Mouse (Mus musculus) heart, embryonic 12.5 days (tissue): ENCODE data around the gene Lgi1. TPM values are rescaled to one million over a fixed set of nuclear protein-coding genes. Genes with fewer than 3 reads are reported as not detected.

Experiments
- ATAC-seq: fragments of 200-750 bp; cut with Nextera tagmentation; 2 replicates; pipeline ENCODE4 v1.8.0; 2017; ENCODE audit warnings: moderate TSS enrichment, moderate library complexity; ENCODE audit not compliant: insufficient number of reproducible peaks, low FRiP score
- H3K27ac ChIP-seq: fragments of 300-500 bp; sonication (generic); 2 replicates; pipeline ENCODE4 v1.5.1; 2016; ENCODE audit warnings: mild to moderate bottlenecking, moderate library complexity; ENCODE audit not compliant: poor library complexity, severe bottlenecking
- H3K27me3 ChIP-seq: fragments of 300-500 bp; sonication (generic); replicated peaks from 2 replicates; pipeline ENCODE4 v1.6.1; 2016; ENCODE audit warnings: mild to moderate bottlenecking, moderate library complexity
- H3K36me3 ChIP-seq: fragments of 300-500 bp; sonication (generic); 2 replicates; pipeline ENCODE4 v1.6.1; 2016; ENCODE audit warnings: mild to moderate bottlenecking, moderate library complexity
- H3K4me1 ChIP-seq: fragments of 300-500 bp; sonication (generic); replicated peaks from 2 replicates; pipeline ENCODE4 v1.6.1; 2016; ENCODE audit warnings: mild to moderate bottlenecking
- H3K4me2 ChIP-seq: fragments of 300-500 bp; sonication (generic); 2 replicates; pipeline ENCODE4 v1.6.1; 2016; ENCODE audit warnings: mild to moderate bottlenecking, moderate library complexity
- H3K4me3 ChIP-seq: fragments of 300-500 bp; sonication (generic); 2 replicates; pipeline ENCODE4 v1.5.1; 2016; ENCODE audit warnings: mild to moderate bottlenecking
- H3K9ac ChIP-seq: fragments of 300-500 bp; sonication (generic); 2 replicates; pipeline ENCODE4 v1.6.1; 2016; ENCODE audit warnings: mild to moderate bottlenecking, moderate library complexity
- H3K9me3 ChIP-seq: fragments of 300-500 bp; sonication (generic); replicated peaks from 2 replicates; pipeline ENCODE4 v1.6.1; 2016; ENCODE audit warnings: mild to moderate bottlenecking, moderate library complexity
- WGBS: fragments of 180-500 bp; shearing (Covaris S2); methylation state at CpG from one replicate; pipeline ENCODE4 v1.1.7; 2016; 5-methylcytosine and 5-hydroxymethylcytosine counted together
- polyA plus RNA-seq: library from polyadenylated mRNA; unstranded; fragments of >200 nt; fragmentation: Nextera tagmentation; extraction: Ambion mirVana; gene quantifications from 2 replicates; pipeline ENCODE4 v1.2.1, GENCODE M21; 2016

Gene Lgi1
- polyA plus RNA-seq, 1 experiment from 2014 or later, result not detected

DNA sequence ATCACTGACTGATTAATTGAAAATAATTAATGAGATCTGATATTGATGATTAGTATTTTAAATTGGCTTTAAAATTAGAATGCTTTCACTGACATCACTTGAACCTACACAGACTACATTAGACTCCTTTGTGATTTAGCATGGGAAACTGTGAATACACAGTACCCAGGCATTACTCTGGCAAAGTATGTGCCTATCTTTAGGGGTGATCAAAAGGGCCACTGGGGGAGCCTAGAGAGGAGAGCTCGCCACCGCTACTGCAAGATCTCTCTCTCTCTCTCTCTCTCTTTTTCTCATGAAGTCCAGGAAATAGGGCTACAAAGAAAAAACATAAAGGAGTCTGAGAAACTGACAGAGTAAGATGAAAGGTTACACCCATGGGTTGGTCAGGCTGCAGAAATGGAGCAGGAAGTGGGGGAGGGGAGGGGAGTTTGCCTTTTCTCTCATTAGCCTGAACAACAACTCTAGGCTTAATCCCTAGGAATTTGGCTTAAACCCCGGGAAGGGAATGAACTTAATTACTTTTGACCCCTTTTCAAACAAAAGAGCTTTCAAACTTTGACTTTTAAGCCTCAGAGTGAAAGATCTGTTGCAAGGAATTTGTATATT, 33.8 kb downstream of the Lgi1 start:
- ATAC-seq, result no peak
- H3K9ac ChIP-seq, result no peak overlapping the region
- no peaks in the 10 kb centered on the region for H3K36me3 ChIP-seq
- H3K27ac ChIP-seq, result no peak overlapping the region
- H3K27me3 ChIP-seq, result no peaks in the 10 kb centered on the region
- H3K9me3 ChIP-seq, result no peaks in the 10 kb centered on the region
- H3K4me1 ChIP-seq, result no peaks in the 10 kb centered on the region
- no peak overlapping the region for H3K4me3 ChIP-seq
- WGBS, result 23% methylated on average over 3 of the region's 3 CpGs
- H3K4me2 ChIP-seq, result no peak overlapping the region

DNA sequence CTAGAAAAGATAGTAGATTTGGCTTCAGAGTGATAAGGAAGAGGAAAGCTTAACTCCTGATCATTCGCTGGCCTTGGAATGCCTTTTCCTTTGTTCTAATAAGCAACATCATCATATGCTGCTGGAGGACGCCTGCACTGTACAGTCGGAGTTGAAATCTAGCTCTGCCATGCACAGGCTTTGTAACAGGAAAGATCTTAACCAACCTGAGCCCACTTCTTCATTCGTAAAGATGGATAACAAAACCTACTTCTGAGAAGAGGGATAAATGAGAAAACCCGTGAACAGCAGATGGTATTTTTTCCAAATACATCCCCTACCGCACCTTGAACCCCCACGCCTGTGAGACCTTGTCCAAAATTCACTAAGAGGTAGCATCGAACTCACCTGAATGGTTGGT, 43.8 kb downstream of the Lgi1 start:
- no peak overlapping the region for H3K27ac ChIP-seq
- no peaks in the 10 kb centered on the region for H3K27me3 ChIP-seq
- no peak overlapping the region for H3K4me3 ChIP-seq
- no peaks in the 10 kb centered on the region for H3K9me3 ChIP-seq
- H3K4me2 ChIP-seq, result no peak overlapping the region
- WGBS, result 84% methylated on average over 8 of the region's 8 CpGs
- H3K4me1 ChIP-seq, result no peaks in the 10 kb centered on the region
- no peak for ATAC-seq
- no peaks in the 10 kb centered on the region for H3K36me3 ChIP-seq
- H3K9ac ChIP-seq, result no peak overlapping the region

DNA sequence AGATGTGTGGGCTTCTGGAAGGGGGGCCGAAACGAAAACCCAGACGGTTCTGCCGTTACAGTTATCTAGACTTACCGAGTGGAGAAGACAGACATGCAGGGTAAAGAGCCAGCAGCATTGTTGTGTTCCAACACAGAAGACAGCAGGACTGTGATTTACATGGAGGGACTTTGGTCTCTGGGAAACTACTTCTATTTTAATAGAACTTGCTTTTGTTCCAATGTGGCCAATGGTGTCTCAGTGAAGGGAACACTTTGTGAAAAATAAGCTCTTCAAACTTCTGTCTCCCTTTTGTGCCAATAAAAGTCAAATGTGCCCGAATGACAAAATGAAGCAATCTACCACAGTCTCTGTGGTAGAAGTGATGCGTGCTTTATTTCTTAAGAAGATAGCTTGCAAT, 50.8 kb downstream of the Lgi1 start:
- H3K36me3 ChIP-seq, result no peaks in the 10 kb centered on the region
- no peak for ATAC-seq
- H3K9me3 ChIP-seq, result 0 out of 2 replicates have a peak, but pooled peaks cover 5% of the 10 kb centered on the region
- no peaks in the 10 kb centered on the region for H3K4me1 ChIP-seq
- 78% methylated on average over 7 of the region's 7 CpGs for WGBS
- H3K9ac ChIP-seq, result no peak overlapping the region
- H3K4me2 ChIP-seq, result no peak overlapping the region
- no peak overlapping the region for H3K4me3 ChIP-seq
- H3K27ac ChIP-seq, result no peak overlapping the region
- H3K27me3 ChIP-seq, result no peaks in the 10 kb centered on the region

DNA sequence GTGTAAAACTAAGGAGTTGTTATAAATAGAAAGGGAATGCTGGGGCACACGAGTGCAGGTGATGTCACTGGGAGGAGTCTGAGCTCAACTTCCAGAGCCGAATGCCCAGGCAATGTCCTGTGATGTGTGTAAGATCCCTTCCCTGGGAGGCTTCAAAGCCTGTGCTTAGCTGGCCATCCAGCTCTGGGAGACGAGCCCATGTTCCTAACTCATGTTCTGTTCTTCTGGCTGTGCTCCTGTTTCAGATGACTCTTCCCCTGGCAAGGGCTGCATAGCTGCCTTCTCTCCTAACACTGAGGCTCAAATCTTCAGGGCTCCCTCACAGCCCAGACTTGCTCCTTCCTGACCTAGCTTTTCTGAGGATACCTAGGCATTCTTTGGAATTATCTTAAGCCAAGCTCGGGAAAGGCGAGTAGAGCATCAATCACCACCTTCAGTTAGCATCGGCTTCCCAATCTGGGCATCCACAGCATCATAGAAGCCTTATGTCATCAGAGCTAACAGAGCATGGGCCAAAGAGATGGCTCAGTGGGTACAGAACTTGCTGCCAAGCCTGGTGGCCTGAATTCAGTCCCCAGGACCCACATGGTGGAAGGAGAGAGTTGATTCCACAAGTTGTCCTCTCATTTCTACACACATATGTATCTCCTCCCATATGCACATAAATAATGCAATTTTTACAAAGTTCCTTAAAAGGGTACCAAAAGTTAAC, 52.4 kb downstream of the Lgi1 start:
- Histone ChIP-seq H3K4me1 (no peaks in the 10 kb centered on the region), H3K27ac (no peak overlapping the region), H3K27me3 (no peaks in the 10 kb centered on the region), H3K36me3 (no peaks in the 10 kb centered on the region), H3K4me2 (no peak overlapping the region), H3K9me3 (0 out of 2 replicates have a peak, but pooled peaks cover 5% of the 10 kb centered on the region), H3K9ac (no peak overlapping the region), H3K4me3 (no peak overlapping the region)
- no peak for ATAC-seq
- WGBS, result 68% methylated on average over 6 of the region's 6 CpGs

DNA sequence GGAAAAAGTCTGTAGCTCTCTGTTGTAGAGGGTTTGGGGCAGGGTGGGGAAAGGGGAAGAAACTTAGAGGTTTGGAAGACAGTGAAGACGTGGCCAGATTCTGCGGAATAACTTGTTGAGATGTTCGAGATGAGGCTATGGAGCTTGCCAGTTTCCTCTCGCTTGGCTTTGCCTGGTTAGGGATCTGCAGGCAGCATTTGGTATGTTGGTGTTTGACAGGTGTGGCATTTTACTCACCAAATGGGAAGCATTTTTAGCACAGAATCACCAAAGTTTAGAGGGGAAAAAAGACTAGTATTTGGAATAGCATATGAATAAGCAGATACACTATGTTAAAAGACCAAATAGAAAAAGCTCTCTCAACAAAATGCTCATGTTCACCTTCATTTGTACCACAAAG, 54.0 kb downstream of the Lgi1 start:
- H3K27ac ChIP-seq, result no peak overlapping the region
- no peak overlapping the region for H3K4me2 ChIP-seq
- H3K4me3 ChIP-seq, result no peak overlapping the region
- no peak for ATAC-seq
- 80% methylated on average over 4 of the region's 4 CpGs for WGBS
- H3K9me3 ChIP-seq, result 0 out of 2 replicates have a peak, but pooled peaks cover 5% of the 10 kb centered on the region
- no peaks in the 10 kb centered on the region for H3K4me1 ChIP-seq
- H3K9ac ChIP-seq, result no peak overlapping the region
- H3K27me3 ChIP-seq, result no peaks in the 10 kb centered on the region
- no peaks in the 10 kb centered on the region for H3K36me3 ChIP-seq

DNA sequence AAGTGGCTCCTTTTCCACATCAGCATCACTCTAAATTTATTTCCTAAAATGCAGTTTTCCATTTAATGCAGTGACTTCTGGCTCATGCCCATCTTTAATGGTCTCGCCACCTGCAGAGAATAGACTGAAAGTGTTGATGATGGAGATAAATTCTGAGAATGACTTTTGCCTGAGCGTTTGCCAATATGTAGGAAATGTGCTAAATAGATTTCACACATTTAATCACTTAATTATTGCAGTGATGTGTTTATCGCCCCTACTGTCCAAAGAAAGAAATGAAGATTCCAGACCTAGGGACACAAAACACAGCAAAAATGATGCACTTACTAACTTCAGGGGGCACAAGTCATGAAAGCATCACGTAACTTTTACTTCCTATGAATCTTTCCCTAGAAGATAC, 54.8 kb downstream of the Lgi1 start:
- 79% methylated on average over 4 of the region's 4 CpGs for WGBS

DNA sequence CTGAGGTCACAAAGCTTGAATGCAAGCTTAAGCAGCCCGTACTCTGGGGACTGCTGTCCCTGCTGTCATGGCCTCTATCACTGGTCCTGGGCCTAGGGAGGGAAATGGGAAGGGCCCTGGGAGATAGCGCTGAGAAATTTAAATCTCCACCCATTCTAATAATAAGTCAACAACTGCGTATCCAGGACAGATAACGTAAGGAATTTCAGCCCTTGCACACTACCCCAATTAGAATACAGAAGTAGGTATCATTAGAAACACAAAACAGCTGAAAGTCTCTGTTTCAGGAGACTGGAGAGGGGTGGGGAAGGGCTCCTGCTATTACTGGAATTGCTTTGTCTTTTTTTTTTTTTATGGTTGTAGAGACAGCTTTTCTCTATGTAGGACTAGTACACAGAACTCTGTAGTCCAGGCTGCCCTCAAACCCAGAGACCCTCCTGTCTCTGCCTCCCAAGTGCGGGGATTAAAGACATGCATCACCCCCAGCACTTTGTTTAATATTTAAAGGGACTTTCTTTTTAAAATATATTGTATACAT, 56.4 kb downstream of the Lgi1 start:
- Histone ChIP-seq H3K4me3 (no peak overlapping the region), H3K9me3 (0 out of 2 replicates have a peak, but pooled peaks cover 5% of the 10 kb centered on the region), H3K27me3 (no peaks in the 10 kb centered on the region), H3K4me1 (no peaks in the 10 kb centered on the region), H3K9ac (no peak overlapping the region), H3K27ac (no peak overlapping the region), H3K4me2 (no peak overlapping the region), H3K36me3 (no peaks in the 10 kb centered on the region)
- ATAC-seq, result no peak
- 49% methylated on average over 5 of the region's 5 CpGs for WGBS

More for the DNA sequence above, 54.8 kb downstream of the Lgi1 start:
- ATAC-seq, result no peak
- Histone ChIP-seq H3K36me3 (no peaks in the 10 kb centered on the region), H3K4me2 (no peak overlapping the region), H3K27me3 (no peaks in the 10 kb centered on the region), H3K9me3 (0 out of 2 replicates have a peak, but pooled peaks cover 5% of the 10 kb centered on the region), H3K9ac (no peak overlapping the region), H3K4me1 (no peaks in the 10 kb centered on the region), H3K4me3 (no peak overlapping the region), H3K27ac (no peak overlapping the region)

DNA sequence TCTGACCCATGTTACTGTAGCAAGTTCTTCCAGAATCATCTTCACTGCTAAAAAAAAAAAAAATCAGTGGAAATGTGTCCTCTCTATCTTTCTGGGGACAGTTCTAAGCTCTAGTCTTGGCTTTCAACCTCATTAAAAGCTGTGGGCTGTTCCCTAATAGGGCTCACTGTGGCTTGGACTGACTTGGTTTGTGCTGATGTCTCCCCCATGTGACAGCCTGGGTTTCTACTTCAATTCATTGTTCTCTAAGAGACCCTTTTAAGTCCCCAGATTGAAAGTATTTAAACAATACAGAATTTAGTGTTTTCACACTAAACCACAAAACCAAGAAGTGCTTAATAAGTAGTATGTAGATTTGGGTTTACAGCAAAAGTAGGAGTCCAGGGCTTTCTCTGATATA, 59.4 kb downstream of the Lgi1 start:
- ATAC-seq, result no peak
- no peak overlapping the region for H3K4me3 ChIP-seq
- H3K27ac ChIP-seq, result no peak overlapping the region
- no peaks in the 10 kb centered on the region for H3K4me1 ChIP-seq
- H3K36me3 ChIP-seq, result no peaks in the 10 kb centered on the region
- H3K9me3 ChIP-seq, result no peaks in the 10 kb centered on the region
- H3K9ac ChIP-seq, result no peak overlapping the region
- H3K27me3 ChIP-seq, result no peaks in the 10 kb centered on the region
- no peak overlapping the region for H3K4me2 ChIP-seq

DNA sequence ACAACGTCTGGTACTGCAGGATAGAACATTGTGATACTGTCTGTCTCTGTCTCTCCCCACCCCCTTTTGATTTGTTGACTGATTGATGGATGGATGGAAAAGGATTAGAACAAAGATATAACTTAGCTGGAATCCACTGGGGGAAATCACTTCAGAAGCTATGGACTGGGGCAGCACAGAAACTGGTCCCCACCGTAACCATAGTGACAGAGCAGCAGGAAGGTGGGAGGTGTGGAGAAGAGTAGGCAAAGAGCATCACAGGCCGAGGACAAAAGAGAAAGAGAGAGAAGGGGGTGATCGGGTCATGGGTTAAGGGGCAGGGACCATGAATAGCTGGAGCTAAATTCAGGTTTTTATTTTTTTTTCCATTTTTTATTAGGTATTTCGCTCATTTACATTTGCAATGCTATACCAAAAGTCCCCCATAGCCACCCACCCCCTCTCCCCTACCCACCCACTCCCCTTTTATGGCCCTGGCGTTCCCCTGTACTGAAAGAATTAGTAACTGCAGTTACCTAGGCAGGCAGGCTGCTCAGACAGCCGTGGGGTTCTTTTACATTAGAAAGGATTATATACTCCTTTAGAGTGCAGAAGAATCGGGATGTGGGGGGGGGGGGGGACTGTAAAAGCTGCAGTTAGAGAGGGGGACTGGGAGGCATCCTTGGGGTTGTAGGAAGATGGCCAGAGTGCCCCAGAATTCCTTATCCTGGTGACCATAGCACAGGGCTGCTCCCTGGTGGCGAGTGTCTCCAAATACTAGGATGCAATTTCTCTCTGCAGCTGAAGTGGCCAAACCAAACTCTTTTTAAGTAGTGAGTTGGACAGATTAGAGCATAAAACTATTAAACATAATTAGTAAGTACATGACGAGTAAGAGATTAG, 60.1 kb downstream of the Lgi1 start:
- ATAC-seq, result no peak
- Histone ChIP-seq H3K36me3 (no peaks in the 10 kb centered on the region), H3K4me2 (no peak overlapping the region), H3K4me3 (no peak overlapping the region), H3K27ac (no peak overlapping the region), H3K4me1 (no peaks in the 10 kb centered on the region), H3K9me3 (no peaks in the 10 kb centered on the region), H3K9ac (no peak overlapping the region), H3K27me3 (no peaks in the 10 kb centered on the region)
- whole genome bisulfite sequencing, result 43% methylated on average over 10 of the region's 10 CpGs

DNA sequence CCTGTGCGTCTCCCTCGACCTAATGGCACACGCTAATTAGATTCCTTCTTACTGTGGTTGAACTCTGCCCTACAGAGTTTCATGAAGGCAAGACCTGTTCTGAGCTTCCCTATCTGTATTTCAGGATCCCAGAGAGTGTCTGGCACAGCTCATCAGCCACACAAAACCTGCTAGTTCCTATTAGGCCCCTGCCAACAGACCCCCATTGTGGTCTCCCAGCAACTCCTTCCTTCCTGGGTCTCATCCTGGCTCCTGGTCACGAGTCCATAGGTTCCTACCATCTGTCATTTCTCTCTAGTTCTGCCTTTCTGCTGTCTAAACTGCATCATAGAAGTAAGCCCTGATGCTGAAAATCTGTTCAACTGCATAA, 60.7 kb downstream of the Lgi1 start:
- Histone ChIP-seq H3K9me3 (no peaks in the 10 kb centered on the region), H3K9ac (no peak overlapping the region), H3K4me2 (no peak overlapping the region), H3K36me3 (no peaks in the 10 kb centered on the region), H3K4me3 (no peak overlapping the region), H3K27me3 (no peaks in the 10 kb centered on the region), H3K4me1 (no peaks in the 10 kb centered on the region), H3K27ac (no peak overlapping the region)
- WGBS, result 52% methylated on average over 4 of the region's 4 CpGs
- ATAC-seq, result no peak

DNA sequence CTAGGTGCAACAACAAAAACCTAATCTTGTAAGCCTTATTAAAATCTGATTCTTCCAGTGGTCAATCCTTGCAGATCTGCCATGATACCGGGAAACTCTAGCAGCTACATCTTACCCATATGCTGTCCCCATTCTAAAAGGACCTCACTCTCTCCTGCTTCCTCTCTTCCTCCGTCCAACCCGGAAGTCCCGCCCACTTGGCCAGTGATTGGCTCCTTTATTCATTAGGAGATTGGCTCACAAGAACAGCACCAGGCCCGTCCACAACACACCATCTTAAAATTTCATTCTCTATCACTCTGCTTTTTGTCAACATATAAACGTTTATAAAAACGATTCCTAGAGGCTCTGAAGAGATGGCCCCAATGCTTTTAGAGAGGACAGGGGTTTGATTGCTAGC, 61.5 kb downstream of the Lgi1 start:
- 80% methylated on average over 7 of the region's 7 CpGs for WGBS
- Histone ChIP-seq H3K4me3 (no peak overlapping the region), H3K4me1 (no peaks in the 10 kb centered on the region), H3K9me3 (no peaks in the 10 kb centered on the region), H3K4me2 (no peak overlapping the region), H3K27me3 (no peaks in the 10 kb centered on the region), H3K27ac (no peak overlapping the region), H3K36me3 (no peaks in the 10 kb centered on the region), H3K9ac (no peak overlapping the region)
- no peak for ATAC-seq
